Mouse (Mus musculus): ENCODE measurements around the gene Fah. TPM values are rescaled to one million over a fixed set of nuclear protein-coding genes. Genes with fewer than 3 reads are reported as not detected.

The Fah gene
- polyA plus RNA-seq, 1 experiment = 8.4 TPM

DNA sequence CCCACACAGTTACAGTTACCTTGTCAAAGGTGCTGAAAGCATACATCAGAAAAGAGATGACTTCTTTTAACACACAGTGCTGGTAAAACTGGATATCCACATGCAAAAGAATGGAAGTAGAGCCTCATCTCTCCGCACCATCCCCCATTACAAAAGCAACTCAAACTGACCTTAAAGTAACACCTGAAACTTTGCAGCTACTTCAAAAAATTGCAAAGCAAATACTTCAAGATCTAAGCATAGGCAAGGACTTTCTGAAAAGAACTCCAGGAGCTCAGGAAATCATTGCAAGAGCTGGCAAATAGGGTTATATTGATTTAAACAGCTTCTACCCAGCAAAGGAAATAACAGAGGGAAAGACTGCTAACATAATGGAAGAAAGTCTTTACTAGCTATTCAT, 46.0 kb downstream of the Fah start:
- DNase-seq (ENCODE audit: low read depth in 1 of 2, low spot score in 2 of 2) = no peak
- Histone ChIP-seq H3K4me3 (ENCODE audit: extremely low read depth, insufficient read depth, insufficient read length) (no peak overlapping the region), H3K4me1 (ENCODE audit: control insufficient read depth, insufficient read depth, insufficient read length) (no peaks in the 10 kb centered on the region), H3K36me3 (ENCODE audit: control insufficient read depth, insufficient read depth, low read length) (no peaks in the 10 kb centered on the region), H3K27me3 (ENCODE audit: control insufficient read depth, insufficient read depth, low read length) (no peaks in the 10 kb centered on the region), H3K27ac (ENCODE audit: insufficient read depth, low read length) (no peak overlapping the region)
- no peak for TF ChIP-seq CTCF (IDR thresholded peaks at IDR 0.05; ENCODE audit: extremely low read depth, insufficient read depth, insufficient read length, insufficient replicate concordance)
- TF ChIP-seq POLR2A (IDR thresholded peaks at IDR 0.05; ENCODE audit: low read depth, low read length) = no peak
- 84% methylated on average over 1 of the region's 1 CpGs for WGBS

- H3K4me3 ChIP-seq (ENCODE audit: extremely low read depth, insufficient read depth, insufficient read length) = no peak overlapping the region
- H3K27ac ChIP-seq (ENCODE audit: insufficient read depth, low read length) = no peak overlapping the region
- no peaks in the 10 kb centered on the region for H3K27me3 ChIP-seq (ENCODE audit: control insufficient read depth, insufficient read depth, low read length)
- 84% methylated on average over 3 of the region's 3 CpGs for WGBS
- no peaks in the 10 kb centered on the region for H3K36me3 ChIP-seq (ENCODE audit: control insufficient read depth, insufficient read depth, low read length)
- TF ChIP-seq POLR2A (IDR thresholded peaks at IDR 0.05; ENCODE audit: low read depth, low read length) (no peak), CTCF (IDR thresholded peaks at IDR 0.05; ENCODE audit: extremely low read depth, insufficient read depth, insufficient read length, insufficient replicate concordance) (no peak)
- DNase-seq (ENCODE audit: low read depth in 1 of 2, low spot score in 2 of 2) = no peak
- H3K4me1 ChIP-seq (ENCODE audit: control insufficient read depth, insufficient read depth, insufficient read length) = no peaks in the 10 kb centered on the region
Measured at GRCm38 (mm10) chr7:84557332-84557731, 49.2 kb downstream of the Fah start.

GRCm38 (mm10) chr7:84555294-84555693, 51.2 kb downstream of the Fah start:
- no peak for TF ChIP-seq POLR2A (IDR thresholded peaks at IDR 0.05; ENCODE audit: low read depth, low read length)
- no peak for TF ChIP-seq CTCF (IDR thresholded peaks at IDR 0.05; ENCODE audit: extremely low read depth, insufficient read depth, insufficient read length, insufficient replicate concordance)
- H3K36me3 ChIP-seq (ENCODE audit: control insufficient read depth, insufficient read depth, low read length) = no peaks in the 10 kb centered on the region
- 71% methylated on average over 3 of the region's 3 CpGs for WGBS
- DNase-seq (ENCODE audit: low read depth in 1 of 2, low spot score in 2 of 2) = no peak
- H3K4me1 ChIP-seq (ENCODE audit: control insufficient read depth, insufficient read depth, insufficient read length) = no peaks in the 10 kb centered on the region
- no peak overlapping the region for H3K27ac ChIP-seq (ENCODE audit: insufficient read depth, low read length)
- no peak overlapping the region for H3K4me3 ChIP-seq (ENCODE audit: extremely low read depth, insufficient read depth, insufficient read length)
- H3K27me3 ChIP-seq (ENCODE audit: control insufficient read depth, insufficient read depth, low read length) = no peaks in the 10 kb centered on the region

- TF ChIP-seq POLR2A (IDR thresholded peaks at IDR 0.05; ENCODE audit: low read depth, low read length) = no peak
- TF ChIP-seq CTCF (IDR thresholded peaks at IDR 0.05; ENCODE audit: extremely low read depth, insufficient read depth, insufficient read length, insufficient replicate concordance) = no peak
- no peaks in the 10 kb centered on the region for H3K4me1 ChIP-seq (ENCODE audit: control insufficient read depth, insufficient read depth, insufficient read length)
- no peak overlapping the region for H3K4me3 ChIP-seq (ENCODE audit: extremely low read depth, insufficient read depth, insufficient read length)
- no peaks in the 10 kb centered on the region for H3K27me3 ChIP-seq (ENCODE audit: control insufficient read depth, insufficient read depth, low read length)
- 59% methylated on average over 2 of the region's 2 CpGs for WGBS
- DNase-seq (ENCODE audit: low read depth in 1 of 2, low spot score in 2 of 2) = no peak
- no peak overlapping the region for H3K27ac ChIP-seq (ENCODE audit: insufficient read depth, low read length)
- H3K36me3 ChIP-seq (ENCODE audit: control insufficient read depth, insufficient read depth, low read length) = no peaks in the 10 kb centered on the region
Measured at GRCm38 (mm10) chr7:84551472-84551871, 55.0 kb downstream of the Fah start.

GRCm38 (mm10) chr7:84546667-84547066, 59.9 kb downstream of the Fah start:
- 53% methylated on average over 4 of the region's 4 CpGs for WGBS
- Histone ChIP-seq H3K4me3 (ENCODE audit: extremely low read depth, insufficient read depth, insufficient read length) (no peak overlapping the region), H3K4me1 (ENCODE audit: control insufficient read depth, insufficient read depth, insufficient read length) (no peaks in the 10 kb centered on the region), H3K36me3 (ENCODE audit: control insufficient read depth, insufficient read depth, low read length) (no peaks in the 10 kb centered on the region), H3K27ac (ENCODE audit: insufficient read depth, low read length) (no peak overlapping the region), H3K27me3 (ENCODE audit: control insufficient read depth, insufficient read depth, low read length) (no peaks in the 10 kb centered on the region)
- DNase-seq (ENCODE audit: low read depth in 1 of 2, low spot score in 2 of 2) = no peak
- TF ChIP-seq POLR2A (IDR thresholded peaks at IDR 0.05; ENCODE audit: low read depth, low read length) (no peak), CTCF (IDR thresholded peaks at IDR 0.05; ENCODE audit: extremely low read depth, insufficient read depth, insufficient read length, insufficient replicate concordance) (no peak)

DNA sequence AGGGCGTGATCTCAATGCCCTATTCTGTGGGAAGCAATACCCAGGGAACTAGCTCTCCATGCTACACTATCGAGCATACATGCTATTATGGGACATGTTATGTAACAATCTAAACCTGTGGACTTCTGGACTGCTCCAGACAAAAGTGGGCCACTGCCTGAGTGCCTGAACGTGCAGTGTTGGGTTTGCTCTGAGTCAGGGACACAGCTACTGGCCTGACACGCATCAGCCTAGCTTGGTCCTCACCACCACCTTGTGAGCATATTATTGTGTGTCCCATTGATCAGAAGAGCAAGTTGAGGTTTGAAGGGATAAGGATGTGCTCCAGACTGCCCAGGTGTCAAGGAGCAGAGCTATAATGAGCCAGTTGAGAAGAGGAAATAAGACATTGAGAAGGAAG, 61.6 kb downstream of the Fah start:
- DNase-seq (ENCODE audit: low read depth in 1 of 2, low spot score in 2 of 2) = no peak
- no peaks in the 10 kb centered on the region for H3K36me3 ChIP-seq (ENCODE audit: control insufficient read depth, insufficient read depth, low read length)
- TF ChIP-seq POLR2A (IDR thresholded peaks at IDR 0.05; ENCODE audit: low read depth, low read length) (no peak), CTCF (IDR thresholded peaks at IDR 0.05; ENCODE audit: extremely low read depth, insufficient read depth, insufficient read length, insufficient replicate concordance) (no peak)
- H3K4me1 ChIP-seq (ENCODE audit: control insufficient read depth, insufficient read depth, insufficient read length) = no peaks in the 10 kb centered on the region
- H3K27ac ChIP-seq (ENCODE audit: insufficient read depth, low read length) = no peak overlapping the region
- no peak overlapping the region for H3K4me3 ChIP-seq (ENCODE audit: extremely low read depth, insufficient read depth, insufficient read length)
- WGBS = 75% methylated on average over 4 of the region's 4 CpGs
- H3K27me3 ChIP-seq (ENCODE audit: control insufficient read depth, insufficient read depth, low read length) = no peaks in the 10 kb centered on the region

Other genes with a start within 250 kb of the Fah start
- gene Arnt2, start 196.5 kb downstream of the Fah start, polyA plus RNA-seq (2012; rRNA removed) = 2.0 and 2.2 TPM in 2 replicates
- 0.06 and 0.33 TPM in 2 replicates for gene Gm2115, start 77.8 kb downstream of the Fah start, polyA plus RNA-seq (2012; rRNA removed)
- gene Zfand6, start 83.2 kb upstream of the Fah start, polyA plus RNA-seq (2012; rRNA removed) = 35.8 and 47.8 TPM in 2 replicates
- gene Olfr291, start 246.8 kb upstream of the Fah start, polyA plus RNA-seq (2012; rRNA removed) = not detected in 2 replicates

All from spleen, adult 2 months (tissue).